Mouse (Mus musculus) frontal cortex, adult 2 months (tissue): ENCODE measurements around the gene 4931428F04Rik. TPM values are rescaled to one million over a fixed set of nuclear protein-coding genes. Genes with fewer than 3 reads are reported as not detected.

Experiments
- DNase-seq, 2 experiments: peaks; one replicate each; pipeline ENCODE4 v3.0.0; 2022; ENCODE audit warnings: low spot score in 1 of 2; ENCODE audit errors: extremely low spot score in 1 of 2
- polyA plus RNA-seq: library from polyadenylated mRNA; depleted of rRNA; stranded (reverse); fragments of >200 nt; gene quantifications from 2 replicates; pipeline ENCODE4 v1.2.3, GENCODE M21; 2012

The 4931428F04Rik gene
- polyA plus RNA-seq, 1 experiment: 33.3 TPM

- no peak for DNase-seq
Measured at GRCm38 (mm10) chr8:105264024-105264982, 25.4 kb downstream of the 4931428F04Rik start, which contains the start of the genes Tradd and Fbxl8. Tradd (minus strand) TSS chr8:105264609. Fbxl8 (plus strand) TSS chr8:105264648.

DNA sequence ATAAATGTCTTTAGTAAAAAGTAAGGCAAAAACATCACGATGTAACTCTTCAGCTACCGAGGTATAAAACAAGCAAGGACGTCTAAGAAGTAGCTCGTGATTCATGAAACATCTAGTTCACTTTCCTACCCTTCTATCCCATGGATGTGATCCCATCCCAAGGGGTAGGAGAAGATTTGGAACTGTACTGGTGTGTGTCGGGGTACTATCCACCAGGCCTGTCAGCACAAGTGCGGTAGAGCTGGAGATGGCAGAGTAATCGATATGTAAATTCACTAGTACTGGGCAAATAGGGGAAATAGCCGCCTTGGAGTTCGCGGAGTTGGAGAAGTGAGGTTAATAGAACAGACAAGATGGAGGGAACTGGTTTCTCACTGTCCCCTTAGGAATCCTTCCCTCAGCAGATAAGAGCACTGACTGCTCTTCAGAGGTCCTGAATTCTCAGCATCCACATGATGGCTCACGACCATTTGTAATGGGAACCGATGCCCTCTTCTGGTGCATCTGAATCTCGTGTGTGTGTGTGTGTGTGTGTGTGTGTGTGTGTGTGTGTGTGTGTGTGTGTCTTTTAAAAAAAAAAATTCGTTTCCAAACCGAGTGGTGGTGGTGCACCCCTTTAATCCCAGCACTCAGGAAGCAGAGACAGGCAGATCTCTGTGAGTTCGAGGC lies 26.3 kb downstream of the 4931428F04Rik start:
- DNase-seq: no peak

DNA sequence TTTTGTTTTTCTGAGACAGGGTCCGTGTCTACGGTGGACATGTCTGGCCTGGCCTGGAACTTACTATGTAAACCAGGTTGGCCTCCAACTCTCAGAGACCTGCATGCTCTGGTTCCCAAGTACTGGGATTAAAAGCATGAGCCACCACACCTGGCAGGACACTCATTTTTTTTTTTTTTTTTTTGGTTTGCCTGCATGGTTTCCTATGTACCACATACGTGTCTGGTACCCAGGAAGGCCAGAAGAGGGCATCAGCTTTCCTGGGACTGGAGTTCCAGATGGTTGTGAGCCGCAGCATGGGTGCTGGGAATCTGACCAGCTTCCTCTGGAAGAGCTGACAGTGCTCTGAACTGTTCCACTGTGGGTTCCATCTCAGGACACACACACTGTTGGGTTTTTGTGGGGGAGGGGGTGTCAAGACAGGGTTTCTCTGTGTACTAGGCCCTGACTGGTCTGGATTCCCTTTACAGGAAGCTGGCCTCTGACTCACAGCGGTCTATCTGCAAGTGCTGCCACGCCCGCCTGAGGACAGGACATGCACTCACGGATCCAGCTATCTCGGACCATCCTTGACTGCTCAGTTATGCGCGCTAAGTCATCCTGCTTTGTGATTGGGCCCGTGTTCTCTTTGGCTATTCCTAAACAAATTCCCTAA lies 28.2 kb downstream of the 4931428F04Rik start:
- no peak for DNase-seq

GRCm38 (mm10) chr8:105260371-105261099 lies 29.1 kb downstream of the 4931428F04Rik start:
- no peak for DNase-seq

DNA sequence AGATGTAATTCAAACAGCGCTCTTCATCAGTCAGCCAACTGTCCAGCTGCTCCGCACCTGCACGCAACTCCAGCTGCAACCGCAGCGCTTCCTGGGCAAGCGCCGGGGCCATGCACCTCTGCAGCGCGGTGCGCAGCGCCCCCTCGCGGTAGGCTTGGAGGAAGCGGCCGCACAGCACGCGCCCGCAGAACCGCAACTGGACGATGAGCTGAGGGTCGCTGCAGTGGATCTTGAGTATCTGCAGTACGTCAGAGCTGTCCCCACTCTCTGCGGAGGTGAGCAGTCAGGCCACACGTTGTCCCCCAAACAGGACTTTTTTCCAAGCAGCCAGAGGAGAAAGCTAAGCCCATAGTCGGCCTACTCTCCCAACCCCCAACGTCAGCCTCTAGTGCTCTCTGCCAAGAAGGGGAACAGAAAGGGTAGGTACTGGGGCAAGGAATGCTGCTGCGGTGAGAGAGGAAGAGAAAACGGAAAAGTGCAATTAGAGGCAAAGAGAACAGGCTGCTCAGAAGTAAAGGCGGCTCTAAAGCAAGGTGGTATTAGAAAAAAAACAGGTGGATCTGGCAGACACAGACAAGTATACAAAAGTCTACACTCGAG lies 29.8 kb downstream of the 4931428F04Rik start:
- peak in 1 of 2 experiments; percentile 72 for DNase-seq

DNA sequence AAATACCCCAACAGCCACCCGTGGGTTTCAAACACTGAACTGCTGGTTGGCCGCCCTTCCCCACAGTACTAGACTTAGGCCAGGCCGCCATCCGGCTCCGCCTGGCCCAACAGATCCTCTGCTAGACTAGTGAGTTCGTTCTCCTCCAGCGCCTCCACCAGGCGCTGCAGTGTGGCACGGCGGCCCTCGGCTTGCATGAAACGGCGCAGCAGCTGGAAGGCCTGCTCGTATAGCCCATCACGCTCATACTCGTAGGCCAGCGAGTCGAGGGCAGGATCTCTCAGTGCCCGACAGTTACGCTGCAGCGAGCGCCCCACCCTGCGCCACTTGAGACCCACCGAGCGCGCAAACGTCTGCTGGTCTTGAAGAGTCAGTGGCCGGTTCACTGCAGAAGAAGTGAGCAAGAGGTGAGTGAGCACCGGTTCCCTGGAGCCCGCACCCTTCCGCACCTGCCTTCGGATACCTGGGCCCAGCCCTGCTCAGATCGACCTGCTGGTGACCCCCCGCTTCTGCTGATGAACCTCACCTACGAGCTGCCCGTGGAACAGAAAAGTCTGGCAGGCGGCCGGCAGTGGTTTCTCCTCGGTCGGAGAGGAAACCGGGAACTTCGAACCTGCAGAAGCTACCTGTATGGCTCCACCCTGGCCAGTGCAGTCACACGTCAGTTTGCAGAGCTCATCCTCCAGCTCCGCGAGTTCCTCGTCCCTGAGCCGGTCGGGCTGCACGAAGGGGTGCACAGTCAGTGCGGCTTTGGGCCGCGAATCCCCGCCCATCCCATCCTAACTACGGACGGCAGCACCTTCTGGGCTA lies 30.5 kb downstream of the 4931428F04Rik start:
- no peak for DNase-seq

DNA sequence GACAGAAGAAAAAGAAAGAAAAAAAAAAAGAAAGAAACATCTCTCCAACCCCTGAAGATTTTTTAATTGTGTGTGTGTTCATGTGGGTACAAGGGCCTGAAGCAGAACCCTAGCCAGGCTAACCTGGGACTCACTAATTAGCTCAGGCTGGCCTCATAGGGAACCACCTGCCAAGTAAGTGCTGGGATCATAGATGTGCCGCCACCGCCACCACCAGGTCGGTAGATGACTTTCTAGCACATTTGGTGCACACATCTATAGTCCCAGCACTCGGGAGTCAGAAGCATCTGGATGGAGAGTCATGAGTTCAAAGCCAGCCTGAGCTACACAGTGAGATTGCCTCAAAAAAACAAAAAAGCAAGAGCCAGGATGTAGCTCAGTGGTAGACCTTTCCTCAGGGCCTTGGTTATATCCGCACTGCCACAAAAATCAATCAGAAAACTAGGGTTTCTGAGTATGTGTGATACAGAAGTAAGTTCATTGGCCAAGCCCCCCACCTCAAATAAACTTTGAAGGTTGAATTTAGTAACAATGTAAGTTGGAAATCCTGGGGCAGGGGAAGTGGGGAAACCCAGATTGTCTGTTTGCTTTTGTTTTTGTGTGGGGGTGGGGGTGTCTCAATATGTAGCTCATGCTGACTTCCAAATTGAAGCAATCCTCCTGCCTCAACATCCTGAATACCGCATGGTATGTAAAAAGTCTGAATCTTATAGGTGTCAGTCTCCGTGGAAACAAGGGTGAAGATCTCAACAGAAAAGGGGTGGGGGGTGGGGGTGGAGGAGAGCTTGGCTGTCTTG lies 32.1 kb downstream of the 4931428F04Rik start:
- no peak for DNase-seq

GRCm38 (mm10) chr8:105254966-105255350 lies 34.7 kb downstream of the 4931428F04Rik start, which contains the start of gene B3gnt9:
B3gnt9 (minus strand) TSS chr8:105255153.
- no peak for DNase-seq

GRCm38 (mm10) chr8:105254152-105254965 lies 35.3 kb downstream of the 4931428F04Rik start:
- peak; percentile 68 to 92 for DNase-seq

- DNase-seq: no peak
Measured at GRCm38 (mm10) chr8:105253766-105254151, 35.9 kb downstream of the 4931428F04Rik start.

DNA sequence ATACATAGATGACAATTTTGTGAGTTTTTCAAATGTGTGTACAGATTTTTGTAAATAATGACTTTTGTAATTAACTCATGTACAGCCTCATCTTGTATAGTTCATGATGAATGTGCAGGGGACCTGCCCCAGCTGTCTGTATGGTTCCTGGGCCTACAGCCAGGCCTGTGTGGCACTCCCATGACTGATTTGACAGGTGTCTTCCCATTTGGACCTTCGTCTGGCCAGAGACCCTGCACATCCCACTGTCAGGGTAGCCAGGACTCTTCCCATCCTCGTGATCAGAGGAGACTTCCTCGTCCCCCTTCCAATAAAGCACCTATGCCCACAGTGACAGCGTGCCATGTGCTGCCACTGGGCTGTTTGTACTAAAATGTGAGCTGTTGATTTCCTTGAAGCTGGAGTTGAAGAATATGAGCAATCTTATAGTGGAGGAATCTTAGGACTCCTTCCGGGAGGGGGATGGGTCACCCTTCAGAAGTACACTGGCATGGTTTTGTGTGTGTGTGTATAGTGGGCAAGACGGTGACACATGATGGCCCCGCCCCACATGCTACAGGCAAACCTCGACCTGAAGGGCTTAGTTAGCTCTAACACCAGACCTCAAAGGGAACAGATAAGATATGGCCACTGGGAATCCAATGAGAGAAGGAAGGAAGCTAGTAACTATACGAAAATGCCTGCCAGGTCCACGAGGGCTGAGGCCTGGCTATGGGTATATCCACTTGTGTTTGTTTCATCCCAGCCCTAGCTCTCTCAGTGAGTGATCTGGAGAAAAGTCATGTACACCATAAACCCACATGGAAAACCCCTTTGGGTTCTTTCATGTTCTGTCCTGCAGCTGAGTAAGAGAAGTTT lies 36.8 kb downstream of the 4931428F04Rik start:
- DNase-seq: no peak

- no peak for DNase-seq
Measured at GRCm38 (mm10) chr8:105251954-105252353, 37.7 kb downstream of the 4931428F04Rik start.

GRCm38 (mm10) chr8:105241016-105241415 lies 48.6 kb downstream of the 4931428F04Rik start:
- no peak for DNase-seq

DNA sequence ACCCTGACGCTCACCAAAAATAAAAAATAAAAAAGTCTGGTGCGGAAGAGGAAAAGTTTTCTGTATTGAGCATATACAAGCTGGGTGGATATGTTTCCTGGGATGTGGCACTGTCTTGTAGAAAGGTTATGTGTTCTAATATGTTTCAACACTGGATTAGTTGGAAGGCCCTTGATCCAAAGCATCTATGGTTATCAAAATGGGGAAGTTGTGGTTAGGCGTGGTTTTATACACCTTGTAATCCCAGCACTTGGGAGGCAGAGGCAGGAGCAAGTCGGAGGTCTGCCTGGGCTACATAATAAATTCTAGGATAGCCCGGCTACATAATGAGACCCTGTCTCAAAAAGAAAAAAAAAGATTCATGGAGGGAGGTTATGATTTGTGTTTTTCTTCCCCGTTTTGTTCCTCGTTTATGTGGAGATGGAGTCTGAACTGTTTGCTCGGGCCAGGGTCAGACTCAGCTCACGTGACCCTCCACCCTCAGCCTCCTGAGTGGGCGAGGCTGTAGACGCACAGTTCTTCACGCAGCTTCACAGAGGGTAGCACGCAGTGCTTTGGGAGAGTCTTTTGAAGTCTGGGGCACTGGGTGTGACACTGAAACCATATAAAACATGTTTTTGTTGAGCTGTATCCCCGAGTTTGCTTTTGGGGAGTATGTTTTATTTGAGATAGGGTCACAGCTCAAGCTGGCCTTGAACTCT lies 52.1 kb downstream of the 4931428F04Rik start:
- DNase-seq: no peak

- no peak for DNase-seq
Measured at GRCm38 (mm10) chr8:105235206-105235605, 54.5 kb downstream of the 4931428F04Rik start.
